Mouse (Mus musculus) urinary bladder, postnatal 25 days (tissue): ENCODE results near the gene Prrg2.

Experiments used
- DNase-seq: peaks from one replicate; pipeline ENCODE4 v3.0.0; 2022; ENCODE audit warnings: low spot score

The Prrg2 gene

GRCm38 (mm10) chr7:45008411-45008810 lies 54.1 kb downstream of the Prrg2 start:
- no peak for DNase-seq

GRCm38 (mm10) chr7:45007846-45008245 lies 54.6 kb downstream of the Prrg2 start:
- no peak for DNase-seq

- no peak for DNase-seq
Measured at GRCm38 (mm10) chr7:45007141-45007540, 55.3 kb downstream of the Prrg2 start.

- DNase-seq = no peak
Measured at GRCm38 (mm10) chr7:45006503-45006902, 56.0 kb downstream of the Prrg2 start.

GRCm38 (mm10) chr7:45005321-45005992 lies 57.0 kb downstream of the Prrg2 start:
- no peak for DNase-seq

GRCm38 (mm10) chr7:45004546-45004945 lies 57.9 kb downstream of the Prrg2 start:
- DNase-seq = no peak
